Mouse (Mus musculus): ENCODE measurements around the gene Eif4e. TPM values are rescaled to one million over a fixed set of nuclear protein-coding genes. Genes with fewer than 3 reads are reported as not detected.

The Eif4e gene
- total and polyA plus RNA-seq, 2 experiments from 2014 or later = 42.1 to 172 TPM

DNA sequence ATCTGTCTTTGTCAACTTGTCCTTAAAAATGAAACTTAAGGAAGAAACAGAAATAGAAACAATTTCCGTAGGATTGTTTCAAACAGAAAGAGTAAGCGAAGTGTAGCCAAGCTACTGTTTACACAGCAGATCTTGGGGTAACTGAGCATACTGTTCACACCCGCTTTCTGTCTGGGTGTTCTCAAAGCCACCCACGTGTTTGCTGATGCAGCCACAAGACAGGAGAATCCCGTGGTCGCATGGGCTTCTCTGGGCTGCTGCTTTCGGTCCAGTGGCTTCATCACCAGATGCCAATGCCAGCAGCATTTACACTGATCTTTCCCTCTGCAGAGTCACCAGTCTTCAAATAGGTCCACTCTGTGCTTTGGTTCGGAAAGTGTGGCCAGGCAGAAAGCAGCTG lies 79.2 kb downstream of the Eif4e start:
- DNase-seq (ENCODE audit: low spot score) = no peak
- H3K36me3 ChIP-seq (replicated peaks; ENCODE audit: control insufficient read depth, insufficient read depth, low read length) = no peaks in the 10 kb centered on the region
- no peak overlapping the region for H3K4me3 ChIP-seq (ENCODE audit: low read depth, low read length)
- H3K4me1 ChIP-seq (ENCODE audit: control insufficient read depth, insufficient read depth) = no peaks in the 10 kb centered on the region
- H3K9me3 ChIP-seq (replicated peaks; ENCODE audit: control insufficient read depth, low read length) = no peaks in the 10 kb centered on the region
- ATAC-seq (ENCODE audit: insufficient read depth, low read depth) = no peak
- TF ChIP-seq CTCF (IDR thresholded peaks at IDR 0.05; ENCODE audit: low read depth) = no peak
- no peak for TF ChIP-seq EP300 (IDR thresholded peaks at IDR 0.05; ENCODE audit: low read depth)
- no peaks in the 10 kb centered on the region for H3K27me3 ChIP-seq (ENCODE audit: control insufficient read depth, insufficient read depth, low read length)
- 51% methylated on average over 8 of the region's 8 CpGs for WGBS
- H3K9ac ChIP-seq (replicated peaks; ENCODE audit: low read depth, low read length) = no peak overlapping the region
- H3K4me2 ChIP-seq (ENCODE audit: low read depth, low read length) = no peak overlapping the region
- H3K27ac ChIP-seq (ENCODE audit: low read depth) = no peak overlapping the region

DNA sequence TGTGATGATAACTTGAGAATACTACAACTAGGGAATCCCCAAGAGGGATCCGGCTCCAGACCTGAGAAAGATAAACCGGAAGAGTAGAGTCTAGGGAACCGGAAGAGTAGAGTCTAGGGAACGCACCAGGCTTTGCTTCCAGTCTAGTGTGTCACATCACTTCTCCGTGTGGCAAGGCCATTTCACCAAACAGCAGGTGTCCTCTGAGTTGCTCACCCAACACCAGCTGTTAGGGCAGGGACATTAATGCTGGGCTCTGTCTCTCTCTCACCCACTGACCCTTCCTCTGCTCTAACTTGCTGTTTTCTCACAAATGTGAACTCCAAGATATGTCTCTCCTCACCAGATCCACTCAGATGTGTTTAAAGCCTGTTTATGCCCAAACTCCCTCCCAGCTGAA lies 82.7 kb downstream of the Eif4e start:
- WGBS = 63% methylated on average over 5 of the region's 5 CpGs
- ATAC-seq (ENCODE audit: insufficient read depth, low read depth) = no peak
- Histone ChIP-seq H3K27me3 (ENCODE audit: control insufficient read depth, insufficient read depth, low read length) (no peaks in the 10 kb centered on the region), H3K4me3 (ENCODE audit: low read depth, low read length) (no peak overlapping the region), H3K4me1 (ENCODE audit: control insufficient read depth, insufficient read depth) (peaks cover 7% of the 10 kb centered on the region), H3K36me3 (replicated peaks; ENCODE audit: control insufficient read depth, insufficient read depth, low read length) (no peaks in the 10 kb centered on the region), H3K27ac (ENCODE audit: low read depth) (no peak overlapping the region), H3K9me3 (replicated peaks; ENCODE audit: control insufficient read depth, low read length) (no peaks in the 10 kb centered on the region), H3K9ac (replicated peaks; ENCODE audit: low read depth, low read length) (no peak overlapping the region), H3K4me2 (ENCODE audit: low read depth, low read length) (no peak overlapping the region)
- no peak for DNase-seq (ENCODE audit: low spot score)
- TF ChIP-seq EP300 (IDR thresholded peaks at IDR 0.05; ENCODE audit: low read depth) = no peak
- no peak for TF ChIP-seq CTCF (IDR thresholded peaks at IDR 0.05; ENCODE audit: low read depth)

MicroRNA genes within 50 kb of the gene (microRNA counts, 519-probe panel; counts per million panel counts)
- not detected for microRNA mmu-miR-1956

Small RNAs within 50 kb of the gene (microRNA-seq; reads per million reads assigned to microRNA genes)
- not detected for gene Mir1956

Other genes with a start within 250 kb of the Eif4e start
- not detected in 2 replicates for gene Adh6a, start 212.9 kb upstream of the Eif4e start, total RNA-seq (2014; rRNA removed; ENCODE audit: low replicate concordance)
- gene Adh6a, start 212.9 kb upstream of the Eif4e start, polyA plus RNA-seq (2015; fragmentation: Nextera tagmentation; extraction: Ambion mirVana) = not detected in 2 replicates
- gene Adh6b, start 184.4 kb upstream of the Eif4e start, total RNA-seq (2014; rRNA removed; ENCODE audit: low replicate concordance) = 1.7 TPM in 1 of 2 replicates, not detected in the other
- 2.8 and 3.2 TPM in 2 replicates for gene Adh6b, start 184.4 kb upstream of the Eif4e start, polyA plus RNA-seq (2015; fragmentation: Nextera tagmentation; extraction: Ambion mirVana)
- gene Adh4, start 110.7 kb upstream of the Eif4e start, total RNA-seq (2014; rRNA removed; ENCODE audit: low replicate concordance) = not detected in 2 replicates
- not detected in 2 replicates for gene Adh4, start 110.7 kb upstream of the Eif4e start, polyA plus RNA-seq (2015; fragmentation: Nextera tagmentation; extraction: Ambion mirVana)
- gene Adh5, start 83.1 kb upstream of the Eif4e start, total RNA-seq (2014; rRNA removed; ENCODE audit: low replicate concordance) = 115 and 137 TPM in 2 replicates
- gene Adh5, start 83.1 kb upstream of the Eif4e start, polyA plus RNA-seq (2015; fragmentation: Nextera tagmentation; extraction: Ambion mirVana) = 169 and 170 TPM in 2 replicates
- 26.0 and 66.0 TPM in 2 replicates for gene Metap1, start 36.7 kb upstream of the Eif4e start, total RNA-seq (2014; rRNA removed; ENCODE audit: low replicate concordance)
- gene Metap1, start 36.7 kb upstream of the Eif4e start, polyA plus RNA-seq (2015; fragmentation: Nextera tagmentation; extraction: Ambion mirVana) = 31.4 and 33.3 TPM in 2 replicates
- gene Tspan5, start 216.0 kb downstream of the Eif4e start, total RNA-seq (2014; rRNA removed; ENCODE audit: low replicate concordance) = 25.4 and 27.6 TPM in 2 replicates
- gene Tspan5, start 216.0 kb downstream of the Eif4e start, polyA plus RNA-seq (2015; fragmentation: Nextera tagmentation; extraction: Ambion mirVana) = 7.7 and 9.7 TPM in 2 replicates